Mouse (Mus musculus): ENCODE data around the gene Gltp.

- TF ChIP-seq POLR2A (IDR thresholded peaks at IDR 0.05; ENCODE audit: borderline replicate concordance, control insufficient read depth, low read depth, low read length) (no peak), CTCF (IDR thresholded peaks at IDR 0.05; ENCODE audit: control insufficient read depth, insufficient read depth, low read length) (no peak)
These were observed 45.9 kb downstream of the Gltp start for GRCm38 (mm10) chr5:114644918-114645317.

Measured in bone marrow, adult 2 months (tissue).